Mouse (Mus musculus): ENCODE results near the gene Gm12258. TPM values are rescaled to one million over a fixed set of nuclear protein-coding genes. Genes with fewer than 3 reads are reported as not detected.
A peak's percentile ranks its signal among the peaks of the same experiment; 100 is the strongest.

Gene Gm12258
- total RNA-seq, 2 experiments from 2014 or later = 3.7 to 4.5 TPM

- no peak for DNase-seq (ENCODE audit: low spot score in 2 of 2)
Measured at GRCm38 (mm10) chr11:58897485-58897884, 50.5 kb downstream of the Gm12258 start.

GRCm38 (mm10) chr11:58901080-58901479 lies 54.1 kb downstream of the Gm12258 start:
- no peak for DNase-seq (ENCODE audit: low spot score in 2 of 2)

DNA sequence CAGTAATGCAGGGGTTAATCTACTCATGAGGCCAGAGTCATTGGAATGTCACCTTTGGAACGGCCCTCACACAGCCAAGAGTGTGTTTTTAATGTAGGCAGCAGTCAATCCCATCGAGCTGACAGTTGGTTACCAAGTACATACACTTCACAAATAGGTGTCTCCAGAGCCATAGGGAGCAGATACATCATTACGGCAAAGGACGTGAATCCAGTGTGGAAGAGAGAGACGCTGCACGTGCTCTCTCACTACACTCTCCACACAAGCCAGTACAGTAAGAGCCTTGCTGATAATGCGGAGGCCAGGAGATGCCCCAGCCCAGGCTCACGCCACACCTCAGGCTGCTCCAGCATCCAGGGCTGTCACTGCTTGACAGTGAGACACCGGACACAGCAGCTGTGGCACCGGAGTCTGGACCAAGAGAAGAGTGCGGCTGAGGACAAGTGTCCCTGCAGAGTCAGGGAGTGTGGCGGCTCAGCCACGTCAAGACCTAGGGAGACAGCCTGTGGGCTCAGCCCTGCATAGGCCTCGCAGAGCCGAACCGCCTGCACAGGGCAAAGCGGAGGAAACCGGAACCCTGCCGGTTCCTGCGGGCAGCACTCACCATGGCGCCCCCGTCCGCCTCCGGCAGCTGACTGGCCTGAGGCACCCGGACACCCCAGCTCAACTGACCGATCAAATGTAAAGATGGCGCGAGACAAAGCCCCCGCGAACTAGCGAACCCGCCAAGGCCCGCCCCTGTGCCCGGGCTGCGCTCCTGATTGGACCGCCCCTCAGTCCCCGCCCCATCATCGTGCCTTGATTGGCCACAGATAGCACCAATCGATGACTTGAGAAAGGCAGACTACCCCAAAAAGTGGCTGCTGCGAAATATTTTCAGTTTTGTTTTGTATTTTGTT lies 56.8 kb downstream of the Gm12258 start, which contains the start of gene Zfp39:
TSS of gene Zfp39 (minus strand) at position 715 of the 899 bp plus-strand sequence.
- peak; percentile 96 for DNase-seq (ENCODE audit: low spot score in 2 of 2)

DNA sequence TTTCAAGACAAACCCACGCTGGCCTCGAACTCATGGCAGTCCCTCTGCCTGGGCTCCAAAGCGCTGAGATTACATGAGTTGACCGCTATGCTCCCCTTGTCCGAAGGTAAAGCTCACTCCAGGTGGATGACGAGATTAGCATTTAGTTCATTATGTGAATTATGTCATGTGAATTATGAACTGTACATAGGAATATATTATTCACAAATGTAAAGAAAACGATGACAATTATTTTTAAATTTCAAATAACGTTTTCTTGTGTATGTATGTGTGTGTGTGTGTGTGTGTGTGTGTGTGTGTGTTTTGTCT lies 57.4 kb downstream of the Gm12258 start:
- no peak for DNase-seq (ENCODE audit: low spot score in 2 of 2)

GRCm38 (mm10) chr11:58904838-58905237 lies 57.9 kb downstream of the Gm12258 start:
- no peak for DNase-seq (ENCODE audit: low spot score in 2 of 2)

Other genes with a start within 250 kb of the Gm12258 start
- gene 2210407C18Rik, start 231.1 kb upstream of the Gm12258 start, total RNA-seq (2021) = not detected
- gene Olfr323, start 216.7 kb upstream of the Gm12258 start, total RNA-seq (2021) = not detected
- under 1 TPM in 1 of 2 experiments, not detected in 1; 0.13 TPM for gene Trim58, start 206.7 kb upstream of the Gm12258 start, total RNA-seq (2021)
- gene Olfr322, start 188.4 kb upstream of the Gm12258 start, total RNA-seq (2021) = not detected
- gene Olfr320, start 166.1 kb upstream of the Gm12258 start, total RNA-seq (2021) = not detected
- not detected for gene Olfr319, start 148.0 kb upstream of the Gm12258 start, total RNA-seq (2021)
- gene Olfr318, start 123.1 kb upstream of the Gm12258 start, total RNA-seq (2021) = not detected
- gene Olfr317, start 107.9 kb upstream of the Gm12258 start, total RNA-seq (2021) = not detected
- gene Olfr316, start 94.4 kb upstream of the Gm12258 start, total RNA-seq (2021) = not detected
- gene Olfr315, start 74.0 kb upstream of the Gm12258 start, total RNA-seq (2021) = not detected
- not detected for gene Olfr314, start 64.2 kb upstream of the Gm12258 start, total RNA-seq (2021)
- under 1 TPM in 1 of 2 experiments, not detected in 1; 0.52 TPM for gene Fam183b, start 45.2 kb upstream of the Gm12258 start, total RNA-seq (2021)
- not detected for gene Olfr313, start 32.2 kb upstream of the Gm12258 start, total RNA-seq (2021)
- gene Olfr312, start 17.9 kb upstream of the Gm12258 start, total RNA-seq (2021) = not detected
- gene Olfr311, start 7.9 kb upstream of the Gm12258 start, total RNA-seq (2021) = not detected
- 1 to 10 TPM; 3.2 to 3.6 TPM for gene 2810021J22Rik, start 20.1 kb downstream of the Gm12258 start, total RNA-seq (2021)
- gene Zfp39, start 57.1 kb downstream of the Gm12258 start, total RNA-seq (2021) = 1 to 10 TPM; 6.9 to 8.1 TPM
- gene Btnl10, start 70.8 kb downstream of the Gm12258 start, total RNA-seq (2021) = under 1 TPM in 1 of 2 experiments, not detected in 1; 0.18 TPM
- gene Rnf187, start 91.8 kb downstream of the Gm12258 start, total RNA-seq (2021) = 100 to 1,000 TPM; 161 to 162 TPM
- gene Hist3h2ba, start 101.8 kb downstream of the Gm12258 start, total RNA-seq (2021) = 10 to 100 TPM in 1 of 2 experiments, 1 to 10 TPM in 1; 9.8 to 17.0 TPM
- gene Hist3h2a, start 107.5 kb downstream of the Gm12258 start, total RNA-seq (2021) = 10 to 100 TPM; 37.1 to 42.7 TPM
- gene Trim17, start 107.5 kb downstream of the Gm12258 start, total RNA-seq (2021) = under 1 TPM; 0.23 to 0.29 TPM
- gene Trim11, start 130.9 kb downstream of the Gm12258 start, total RNA-seq (2021) = 10 to 100 TPM; 16.7 to 19.6 TPM

Data from gastrocnemius, postnatal 4 days (tissue).